Mouse (Mus musculus) hindbrain, embryonic 15.5 days (tissue): ENCODE measurements around the gene Olfr723. TPM values are rescaled to one million over a fixed set of nuclear protein-coding genes. Genes with fewer than 3 reads are reported as not detected.
"Not testable (repeated sequence)": the region's sequence is repeated elsewhere in the genome, so short reads cannot be mapped to it uniquely, and the experiment has no call there.

Source experiments
- ATAC-seq: fragments of 200-750 bp; cut with Nextera tagmentation; 2 replicates; pipeline ENCODE4 v1.8.0; 2017; ENCODE audit warnings: low read depth, moderate number of reproducible peaks, moderate TSS enrichment; ENCODE audit not compliant: low FRiP score
- H3K27ac ChIP-seq: fragments of 300-500 bp; sonication (generic); replicated peaks from 2 replicates; pipeline ENCODE4 v1.5.1; 2015; ENCODE audit warnings: mild to moderate bottlenecking, inconsistent platforms
- H3K27me3 ChIP-seq: fragments of 300-500 bp; sonication (generic); 2 replicates; pipeline ENCODE4 v1.6.1; 2015; ENCODE audit warnings: control low read depth, inconsistent platforms
- H3K36me3 ChIP-seq: fragments of 300-500 bp; sonication (generic); 2 replicates; pipeline ENCODE4 v1.6.1; 2015; ENCODE audit warnings: control low read depth, inconsistent platforms
- H3K4me1 ChIP-seq: fragments of 300-500 bp; sonication (generic); replicated peaks from 2 replicates; pipeline ENCODE4 v1.6.1; 2015; ENCODE audit warnings: control low read depth, inconsistent platforms
- H3K4me2 ChIP-seq: fragments of 300-500 bp; sonication (generic); 2 replicates; pipeline ENCODE4 v1.6.1; 2015; ENCODE audit warnings: moderate library complexity, mild to moderate bottlenecking, inconsistent platforms
- H3K4me3 ChIP-seq: fragments of 300-500 bp; sonication (generic); 2 replicates; pipeline ENCODE4 v1.5.1; 2015; ENCODE audit warnings: mild to moderate bottlenecking, inconsistent platforms
- H3K9ac ChIP-seq: fragments of 300-500 bp; sonication (generic); 2 replicates; pipeline ENCODE4 v1.6.1; 2015; ENCODE audit warnings: inconsistent platforms
- H3K9me3 ChIP-seq: fragments of 300-500 bp; sonication (generic); 2 replicates; pipeline ENCODE4 v1.6.1; 2016; ENCODE audit warnings: control low read depth, inconsistent platforms
- WGBS: fragments of 180-500 bp; shearing (Covaris S2); methylation state at CpG from one replicate; pipeline ENCODE4 v1.1.7; 2015; 5-methylcytosine and 5-hydroxymethylcytosine counted together
- polyA plus RNA-seq: library from polyadenylated mRNA; unstranded; fragments of >200 nt; fragmentation: Nextera tagmentation; extraction: Ambion mirVana; gene quantifications from 2 replicates; pipeline ENCODE4 v1.2.1, GENCODE M21; 2015

Gene Olfr723
- polyA plus RNA-seq = not detected in 2 replicates

GRCm38 (mm10) chr14:49931687-49932086 lies at the start of gene Olfr723:
Gene Olfr723, minus strand, starts transcription at chr14:49931787.
- H3K4me1 ChIP-seq, H3K9me3 ChIP-seq, H3K4me3 ChIP-seq, ATAC-seq, H3K4me2 ChIP-seq, H3K36me3 ChIP-seq, H3K9ac ChIP-seq, H3K27ac ChIP-seq, H3K27me3 ChIP-seq: not testable (repeated sequence)

GRCm38 (mm10) chr14:49963174-49963573 lies 31.6 kb upstream of the Olfr723 start, which contains the start of gene Olfr724:
Gene Olfr724, minus strand, starts transcription at chr14:49963274.
- H3K36me3 ChIP-seq, H3K9ac ChIP-seq, H3K4me3 ChIP-seq, H3K27me3 ChIP-seq, H3K4me2 ChIP-seq, H3K9me3 ChIP-seq, H3K4me1 ChIP-seq, ATAC-seq, H3K27ac ChIP-seq: not testable (repeated sequence)
- WGBS = 67% methylated on average over 1 of the region's 1 CpGs

DNA sequence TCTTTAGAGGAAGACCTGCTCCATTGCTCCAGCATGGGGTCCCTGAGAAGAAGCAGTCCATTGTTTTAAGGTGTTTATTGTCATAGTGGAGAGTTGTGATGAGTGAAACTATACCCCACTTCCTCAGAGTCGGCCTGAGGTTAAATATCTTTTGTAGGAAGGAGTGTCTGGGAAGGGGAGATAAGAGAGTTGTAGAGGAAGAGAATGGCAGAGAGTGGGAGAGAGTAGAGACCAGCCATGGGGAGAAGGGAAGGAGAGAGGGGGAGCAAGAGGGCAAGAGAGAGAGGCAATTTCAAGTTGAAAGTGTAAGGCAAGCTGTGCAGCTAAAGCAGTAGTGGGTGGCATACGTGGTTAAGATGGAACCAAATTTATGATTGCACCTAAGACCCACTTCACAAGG lies 24.3 kb upstream of the Olfr723 start:
- WGBS = 69% methylated on average over 2 of the region's 2 CpGs
- no peak overlapping the region for H3K27ac ChIP-seq
- H3K9me3 ChIP-seq = no peaks in the 10 kb centered on the region
- H3K4me2 ChIP-seq = no peak overlapping the region
- no peaks in the 10 kb centered on the region for H3K36me3 ChIP-seq
- H3K4me3 ChIP-seq = no peak overlapping the region
- ATAC-seq = no peak
- no peaks in the 10 kb centered on the region for H3K27me3 ChIP-seq
- H3K4me1 ChIP-seq = no peaks in the 10 kb centered on the region
- no peak overlapping the region for H3K9ac ChIP-seq

DNA sequence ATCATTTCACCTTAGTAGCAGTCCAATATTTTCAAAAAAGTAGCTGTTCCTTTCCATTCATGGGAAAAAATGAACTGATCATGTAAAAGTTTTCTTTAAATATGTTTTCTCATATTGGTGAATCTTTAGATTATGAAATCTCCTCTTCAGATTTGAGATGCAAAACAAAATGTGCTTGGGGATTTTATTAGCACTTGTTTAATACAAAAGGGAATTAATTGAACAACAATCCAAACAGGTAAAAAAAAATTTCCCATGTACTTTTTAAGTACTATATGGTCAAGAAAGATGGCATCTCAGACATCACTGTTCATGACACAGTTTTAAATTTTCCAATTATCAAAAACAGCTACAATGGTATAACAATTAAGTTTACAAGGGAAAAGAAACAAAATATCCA lies 29.7 kb downstream of the Olfr723 start, which contains the start of gene Olfr722:
Olfr722 (minus strand) TSS at position 101 of the 400 bp plus-strand sequence.
- no peaks in the 10 kb centered on the region for H3K4me1 ChIP-seq
- no peak within 1 kb of the TSS for H3K4me3 ChIP-seq
- H3K9ac ChIP-seq = no peak within 1 kb of the TSS
- H3K27ac ChIP-seq = no peak within 1 kb of the TSS
- ATAC-seq = no peak
- H3K9me3 ChIP-seq = no peaks in the 10 kb centered on the region
- no peaks in the 10 kb centered on the region for H3K27me3 ChIP-seq
- no peak within 1 kb of the TSS for H3K4me2 ChIP-seq
- H3K36me3 ChIP-seq = no peaks in the 10 kb centered on the region

Other genes starting within 250 kb of the Olfr723 start
- gene Armh4, start 148.4 kb downstream of the Olfr723 start, polyA plus RNA-seq = 23.5 and 24.0 TPM in 2 replicates
- gene Olfr722, start 29.8 kb downstream of the Olfr723 start, polyA plus RNA-seq = not detected in 2 replicates
- gene Olfr724, start 31.5 kb upstream of the Olfr723 start, polyA plus RNA-seq = not detected in 2 replicates
- gene Olfr725, start 108.6 kb upstream of the Olfr723 start, polyA plus RNA-seq = not detected in 2 replicates
- gene Olfr726, start 159.2 kb upstream of the Olfr723 start, polyA plus RNA-seq = not detected in 2 replicates
- not detected in 2 replicates for gene Olfr727, start 191.4 kb upstream of the Olfr723 start, polyA plus RNA-seq
- gene Olfr728, start 210.9 kb upstream of the Olfr723 start, polyA plus RNA-seq = 0.03 TPM in 1 of 2 replicates, not detected in the other
- gene Olfr729, start 221.1 kb upstream of the Olfr723 start, polyA plus RNA-seq = not detected in 2 replicates